Mouse (Mus musculus) forebrain, embryonic 10.5 days (tissue): ENCODE results near the gene Hspb7. TPM values are rescaled to one million over a fixed set of nuclear protein-coding genes. Genes with fewer than 3 reads are reported as not detected.

ENCODE experiments used
- DNase-seq: peaks from one replicate; pipeline ENCODE4 v3.0.0-alpha.2; 2017; ENCODE audit warnings: low spot score; ENCODE audit errors: extremely low spot score
- H3K27ac ChIP-seq: fragments of 300-500 bp; sonication (generic); 2 replicates; pipeline ENCODE4 v1.5.1; 2016; ENCODE audit warnings: mild to moderate bottlenecking
- H3K27me3 ChIP-seq: fragments of 300-500 bp; sonication (generic); 2 replicates; pipeline ENCODE4 v1.6.1; 2016; ENCODE audit warnings: mild to moderate bottlenecking; ENCODE audit not compliant: poor library complexity, severe bottlenecking
- H3K36me3 ChIP-seq: fragments of 300-500 bp; sonication (generic); replicated peaks from 2 replicates; pipeline ENCODE4 v1.6.1; 2016; ENCODE audit warnings: mild to moderate bottlenecking, moderate library complexity
- H3K4me1 ChIP-seq: fragments of 300-500 bp; sonication (generic); 2 replicates; pipeline ENCODE4 v1.6.1; 2016
- H3K4me3 ChIP-seq: fragments of 300-500 bp; sonication (generic); 2 replicates; pipeline ENCODE4 v1.5.1; 2016; ENCODE audit warnings: mild to moderate bottlenecking, moderate library complexity
- H3K9me3 ChIP-seq: fragments of 300-500 bp; sonication (generic); 2 replicates; pipeline ENCODE4 v1.6.1; 2016; ENCODE audit warnings: mild to moderate bottlenecking, moderate library complexity
- WGBS: fragments of 180-500 bp; shearing (Covaris S2); methylation state at CpG from one replicate; pipeline ENCODE4 v1.1.7; 2016; 5-methylcytosine and 5-hydroxymethylcytosine counted together
- polyA plus RNA-seq: library from polyadenylated mRNA; unstranded; fragments of >200 nt; fragmentation: Nextera tagmentation; extraction: Ambion mirVana; gene quantifications from 2 replicates; pipeline ENCODE4 v1.2.1, GENCODE M21; 2016

Hspb7 gene
- polyA plus RNA-seq, 1 experiment from 2014 or later, result not detected

GRCm38 (mm10) chr4:141423691-141424431 is 3.3 kb downstream of the Hspb7 start:
- Histone ChIP-seq H3K4me3 (no peak overlapping the region), H3K36me3 (no peaks in the 10 kb centered on the region), H3K9me3 (no peaks in the 10 kb centered on the region), H3K27ac (no peak overlapping the region), H3K4me1 (peaks cover 31% of the 10 kb centered on the region), H3K27me3 (peaks cover 72% of the 10 kb centered on the region)
- DNase-seq, result no peak
- WGBS, result 90% methylated on average over 13 of the region's 13 CpGs

DNA sequence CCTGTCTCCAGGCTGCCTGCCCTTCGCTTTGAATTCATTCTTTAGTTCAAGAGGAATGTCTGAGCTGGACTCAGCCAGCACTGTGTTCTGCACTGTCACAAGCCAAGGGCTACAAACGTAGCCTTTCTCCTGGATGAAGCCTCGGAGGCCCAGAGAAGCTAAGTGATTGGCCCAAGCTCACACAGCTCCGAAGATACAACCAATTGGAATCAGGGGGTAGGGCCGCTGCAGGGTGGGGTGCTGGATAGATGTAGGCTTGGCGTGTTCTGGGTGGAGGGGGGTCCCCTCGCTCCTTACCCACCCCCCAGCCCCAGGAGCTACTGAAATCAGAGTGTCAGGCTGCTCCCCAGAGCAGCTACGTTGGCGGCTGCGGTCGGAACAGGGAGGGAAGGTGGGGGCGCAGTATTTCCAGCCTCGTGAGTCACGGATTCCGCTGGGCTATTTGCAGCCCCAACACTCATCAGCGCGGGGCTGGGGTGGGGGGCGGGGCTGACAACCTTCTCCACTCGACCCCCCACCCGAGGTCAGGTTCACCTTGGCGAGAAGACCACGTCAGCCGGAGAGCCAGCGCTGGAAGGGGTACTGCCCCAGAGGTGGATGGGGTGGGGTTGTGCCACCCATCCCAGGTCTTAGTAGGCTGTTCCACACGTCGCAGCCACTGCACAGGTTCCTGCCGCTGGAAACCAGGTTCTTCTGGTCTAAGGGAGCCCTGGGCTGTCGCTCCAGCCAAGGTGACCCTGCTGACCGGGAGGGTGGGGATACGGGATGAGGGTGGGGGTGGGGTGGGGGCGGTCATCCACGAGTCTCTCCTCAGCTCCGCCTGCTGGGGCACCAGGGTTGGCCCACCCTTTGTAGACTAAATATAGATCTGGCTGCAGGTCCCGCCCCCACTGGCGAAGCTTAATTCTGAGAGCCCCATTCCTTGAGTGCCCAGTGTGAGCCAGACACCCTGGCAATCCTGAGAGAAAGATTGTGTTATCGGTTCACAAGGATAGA is 5.2 kb downstream of the Hspb7 start:
- Histone ChIP-seq H3K4me1 (peaks cover 24% of the 10 kb centered on the region), H3K36me3 (no peaks in the 10 kb centered on the region), H3K9me3 (no peaks in the 10 kb centered on the region), H3K27ac (peak overlapping the region; percentile 49; the same call in 1 of the 2 replicates), H3K27me3 (peaks cover 69% of the 10 kb centered on the region), H3K4me3 (peak overlapping the region; percentile 56)
- WGBS, result 3% methylated on average over 36 of the region's 36 CpGs
- DNase-seq, result no peak

DNA sequence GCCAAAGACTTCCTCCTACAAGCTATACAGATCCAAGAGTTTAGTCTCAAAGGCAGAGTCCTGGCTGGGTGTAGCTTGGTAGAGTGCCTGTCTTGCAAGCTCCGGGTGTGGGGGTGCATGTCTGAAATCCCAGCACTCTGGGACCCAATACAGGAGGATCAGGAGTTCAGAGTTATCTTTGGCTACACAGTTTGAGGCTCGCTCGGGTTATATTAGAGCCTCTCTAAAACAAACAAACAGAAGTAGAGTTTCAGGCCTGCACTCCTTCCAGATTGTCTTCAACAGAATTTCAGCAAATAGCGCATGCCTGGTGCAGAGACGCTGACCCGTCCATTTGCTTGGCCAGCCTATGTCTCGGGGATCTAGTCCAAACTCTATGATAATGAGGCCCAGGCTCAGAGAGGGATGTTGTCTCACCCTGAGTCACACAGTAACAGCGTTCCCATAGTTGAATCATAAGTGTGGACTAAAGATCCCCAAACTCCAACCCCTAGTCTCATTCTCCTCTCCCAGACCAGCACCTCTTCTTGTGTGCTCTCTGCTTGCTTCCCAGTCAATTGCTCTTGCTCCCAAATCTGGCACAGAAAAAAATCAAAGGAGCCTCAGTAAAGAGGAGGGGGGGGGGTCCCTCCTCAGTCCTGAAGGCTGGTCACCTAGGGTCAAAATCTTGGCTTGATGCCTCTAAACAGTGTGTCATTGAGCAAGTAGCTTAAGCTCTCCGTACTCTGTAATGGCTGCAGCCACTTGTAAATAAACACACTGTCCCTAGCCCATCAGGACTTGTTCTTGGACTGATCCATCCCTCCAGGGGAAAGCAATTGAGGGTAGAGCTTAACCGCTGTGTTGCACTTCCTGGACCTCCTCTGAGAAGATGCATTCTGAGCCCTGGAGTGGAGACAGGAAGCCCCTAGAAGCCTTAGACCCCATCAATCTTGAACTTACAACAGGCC is 6.5 kb downstream of the Hspb7 start:
- H3K4me3 ChIP-seq, result no peak overlapping the region
- 86% methylated on average over 10 of the region's 10 CpGs for WGBS
- no peak for DNase-seq
- H3K9me3 ChIP-seq, result no peaks in the 10 kb centered on the region
- no peak overlapping the region for H3K27ac ChIP-seq
- H3K4me1 ChIP-seq, result peaks cover 19% of the 10 kb centered on the region
- peaks cover 56% of the 10 kb centered on the region for H3K27me3 ChIP-seq
- H3K36me3 ChIP-seq, result no peaks in the 10 kb centered on the region

DNA sequence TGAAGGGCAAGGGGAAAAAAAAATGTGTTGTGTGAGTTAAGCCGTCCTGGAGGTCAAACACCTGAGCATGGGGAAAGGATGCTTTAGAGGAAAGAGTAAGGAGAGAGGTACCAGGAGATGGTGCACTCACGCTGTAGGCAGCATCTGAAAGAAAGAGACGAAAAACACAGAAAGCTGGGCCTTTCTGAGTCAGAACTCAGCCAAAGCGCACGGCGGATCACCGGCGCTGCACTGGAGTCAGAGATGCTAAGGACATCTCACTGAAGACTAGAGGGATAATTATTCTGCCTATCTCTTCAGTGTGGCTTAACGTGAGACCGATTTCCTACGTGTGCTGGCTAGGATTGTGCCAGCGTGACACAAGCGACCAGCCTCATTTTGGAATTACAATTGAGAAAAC is 7.3 kb downstream of the Hspb7 start:
- H3K4me1 ChIP-seq, result peaks cover 19% of the 10 kb centered on the region
- no peaks in the 10 kb centered on the region for H3K9me3 ChIP-seq
- H3K27ac ChIP-seq, result no peak overlapping the region
- DNase-seq, result no peak
- no peak overlapping the region for H3K4me3 ChIP-seq
- 90% methylated on average over 13 of the region's 13 CpGs for WGBS
- peaks cover 50% of the 10 kb centered on the region for H3K27me3 ChIP-seq
- no peaks in the 10 kb centered on the region for H3K36me3 ChIP-seq

DNA sequence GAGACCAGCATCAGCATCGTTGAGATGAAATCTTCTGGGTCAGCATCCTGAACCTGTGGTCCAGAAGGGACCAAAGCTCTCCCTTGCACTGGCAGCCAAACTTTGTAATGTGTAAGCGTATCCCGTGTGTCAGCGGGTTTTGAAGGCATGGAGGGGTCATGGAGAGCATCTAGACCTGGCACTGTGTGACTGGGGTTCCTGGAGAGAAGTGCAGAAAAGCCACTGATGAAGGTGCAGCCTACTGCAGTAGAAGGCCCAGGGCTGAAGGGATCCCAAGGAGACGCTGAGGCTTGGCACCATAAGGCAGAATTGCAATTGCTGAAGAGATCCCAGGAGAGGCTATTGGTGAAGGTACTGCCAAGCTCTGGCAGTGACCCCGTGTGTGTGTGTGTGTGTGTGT is 8.8 kb downstream of the Hspb7 start:
- Histone ChIP-seq H3K9me3 (no peaks in the 10 kb centered on the region), H3K27me3 (peaks cover 38% of the 10 kb centered on the region), H3K4me1 (peaks cover 19% of the 10 kb centered on the region), H3K4me3 (no peak overlapping the region), H3K27ac (no peak overlapping the region), H3K36me3 (no peaks in the 10 kb centered on the region)
- no peak for DNase-seq
- 82% methylated on average over 6 of the region's 6 CpGs for WGBS

- 53% methylated on average over 9 of the region's 9 CpGs for WGBS
- Histone ChIP-seq H3K36me3 (no peaks in the 10 kb centered on the region), H3K9me3 (no peaks in the 10 kb centered on the region), H3K27ac (no peak overlapping the region), H3K4me3 (no peak overlapping the region), H3K4me1 (peaks cover 17% of the 10 kb centered on the region), H3K27me3 (peaks cover 33% of the 10 kb centered on the region)
- DNase-seq, result no peak
Observed at GRCm38 (mm10) chr4:141429847-141430246, 9.3 kb downstream of the Hspb7 start.

- H3K9me3 ChIP-seq, result no peaks in the 10 kb centered on the region
- peaks cover 6% of the 10 kb centered on the region for H3K4me1 ChIP-seq
- H3K27ac ChIP-seq, result no peak overlapping the region
- H3K27me3 ChIP-seq, result peaks cover 22% of the 10 kb centered on the region
- no peaks in the 10 kb centered on the region for H3K36me3 ChIP-seq
- DNase-seq, result peak; percentile 60
- H3K4me3 ChIP-seq, result no peak overlapping the region
- WGBS, result 49% methylated on average over 9 of the region's 9 CpGs
Observed at GRCm38 (mm10) chr4:141430997-141431396, 10.4 kb downstream of the Hspb7 start.

DNA sequence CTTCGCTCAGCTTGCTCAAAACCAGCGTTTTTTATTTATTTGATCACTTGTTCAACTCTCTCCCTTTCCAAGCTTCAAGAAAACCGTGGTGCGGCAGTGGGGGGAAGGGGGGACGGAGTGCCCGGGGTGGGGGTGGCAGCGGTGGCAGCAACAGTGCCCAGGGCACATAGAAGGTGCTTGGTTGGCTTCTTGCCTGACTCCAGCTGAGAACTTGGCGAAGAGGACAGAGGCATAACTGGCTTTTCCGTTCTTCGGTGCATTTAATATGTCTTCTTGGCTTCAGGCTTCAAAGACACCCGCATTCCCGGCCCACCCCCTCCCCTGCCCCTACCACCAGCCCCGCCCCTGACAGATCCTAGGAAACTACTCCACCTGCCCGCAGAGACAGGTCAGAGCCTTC is 12.1 kb downstream of the Hspb7 start:
- no peaks in the 10 kb centered on the region for H3K36me3 ChIP-seq
- peaks cover 5% of the 10 kb centered on the region for H3K27me3 ChIP-seq
- H3K27ac ChIP-seq, result no peak overlapping the region
- no peaks in the 10 kb centered on the region for H3K9me3 ChIP-seq
- 79% methylated on average over 14 of the region's 14 CpGs for WGBS
- no peak for DNase-seq
- no peak overlapping the region for H3K4me3 ChIP-seq
- no peaks in the 10 kb centered on the region for H3K4me1 ChIP-seq

DNA sequence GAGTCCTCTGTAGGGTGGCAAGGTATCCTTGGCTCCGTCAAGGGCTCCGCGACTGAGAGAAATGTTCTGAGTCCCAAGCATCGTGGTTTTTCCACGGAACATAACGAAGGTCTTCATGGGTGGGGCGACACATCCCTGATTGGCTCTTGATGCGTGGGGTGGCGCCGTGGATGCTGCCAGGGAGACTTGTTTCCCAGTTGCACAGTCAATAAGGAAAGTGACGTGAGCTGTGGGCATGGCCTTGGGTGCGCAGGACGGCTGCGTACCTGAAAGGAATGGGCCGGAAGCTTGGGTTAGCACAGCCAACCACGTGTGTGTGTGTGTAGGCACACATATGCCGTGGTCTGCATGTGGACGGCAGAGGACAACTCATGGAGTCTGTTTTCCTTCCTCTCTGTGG is 12.6 kb downstream of the Hspb7 start:
- H3K4me1 ChIP-seq, result no peaks in the 10 kb centered on the region
- H3K9me3 ChIP-seq, result no peaks in the 10 kb centered on the region
- H3K27ac ChIP-seq, result no peak overlapping the region
- H3K4me3 ChIP-seq, result no peak overlapping the region
- no peaks in the 10 kb centered on the region for H3K36me3 ChIP-seq
- WGBS, result 84% methylated on average over 18 of the region's 18 CpGs
- DNase-seq, result no peak
- H3K27me3 ChIP-seq, result no peaks in the 10 kb centered on the region; the same call in 1 of the 2 replicates

- H3K27me3 ChIP-seq, result no peaks in the 10 kb centered on the region; the same call in 1 of the 2 replicates
- no peak within 1 kb of the TSS for H3K4me3 ChIP-seq
- no peaks in the 10 kb centered on the region for H3K36me3 ChIP-seq
- no peaks in the 10 kb centered on the region for H3K9me3 ChIP-seq
- WGBS, result 92% methylated on average over 1 of the region's 1 CpGs
- peaks cover 3% of the 10 kb centered on the region; the same call in 1 of the 2 replicates for H3K4me1 ChIP-seq
- no peak for DNase-seq
- no peak within 1 kb of the TSS for H3K27ac ChIP-seq
Observed at GRCm38 (mm10) chr4:141435974-141436373, 15.4 kb downstream of the Hspb7 start, which contains the start of gene Srarp. Srarp (minus strand) TSS chr4:141436105.

- no peak for DNase-seq
- Histone ChIP-seq H3K27me3 (no peaks in the 10 kb centered on the region), H3K27ac (no peak overlapping the region), H3K9me3 (no peaks in the 10 kb centered on the region), H3K4me3 (no peak overlapping the region), H3K36me3 (no peaks in the 10 kb centered on the region), H3K4me1 (peaks cover 11% of the 10 kb centered on the region)
- 86% methylated on average over 12 of the region's 12 CpGs for WGBS
Observed at GRCm38 (mm10) chr4:141439083-141439803, 18.7 kb downstream of the Hspb7 start.
